Mouse (Mus musculus) layer of hippocampus, postnatal 14 days (tissue): ENCODE measurements around the gene Elf4. TPM values are rescaled to one million over a fixed set of nuclear protein-coding genes. Genes with fewer than 3 reads are reported as not detected.

Experiments
- DNase-seq, 2 experiments: peaks; one replicate each; pipeline ENCODE4 v3.0.0; 2021 to 2022; ENCODE audit warnings: low spot score in 2 of 2, mixed read lengths in 1 of 2
- long read RNA-seq, 2 experiments: library from polyadenylated mRNA; stranded (forward); transcript quantifications; one replicate each; pipeline ENCODE4 v2.0.0; 2021
- total RNA-seq, 2 experiments: library from RNA; stranded (reverse); gene quantifications; 2 replicates each; pipeline ENCODE4 v1.2.3; 2021

The Elf4 gene
- total RNA-seq: 1 to 10 TPM in 1 of 2 experiments, under 1 TPM in 1; 0.98 to 1.2 TPM
- long read RNA-seq, experiment 1, partial matches to known transcripts: 0 of 1 reads
- long read RNA-seq, experiment 1, other reads (novel, unspliced or antisense): 1 of 1 reads
- long read RNA-seq, experiment 2, partial matches to known transcripts: 0 of 3 reads
- long read RNA-seq, experiment 2, other reads (novel, unspliced or antisense): 3 of 3 reads

DNA sequence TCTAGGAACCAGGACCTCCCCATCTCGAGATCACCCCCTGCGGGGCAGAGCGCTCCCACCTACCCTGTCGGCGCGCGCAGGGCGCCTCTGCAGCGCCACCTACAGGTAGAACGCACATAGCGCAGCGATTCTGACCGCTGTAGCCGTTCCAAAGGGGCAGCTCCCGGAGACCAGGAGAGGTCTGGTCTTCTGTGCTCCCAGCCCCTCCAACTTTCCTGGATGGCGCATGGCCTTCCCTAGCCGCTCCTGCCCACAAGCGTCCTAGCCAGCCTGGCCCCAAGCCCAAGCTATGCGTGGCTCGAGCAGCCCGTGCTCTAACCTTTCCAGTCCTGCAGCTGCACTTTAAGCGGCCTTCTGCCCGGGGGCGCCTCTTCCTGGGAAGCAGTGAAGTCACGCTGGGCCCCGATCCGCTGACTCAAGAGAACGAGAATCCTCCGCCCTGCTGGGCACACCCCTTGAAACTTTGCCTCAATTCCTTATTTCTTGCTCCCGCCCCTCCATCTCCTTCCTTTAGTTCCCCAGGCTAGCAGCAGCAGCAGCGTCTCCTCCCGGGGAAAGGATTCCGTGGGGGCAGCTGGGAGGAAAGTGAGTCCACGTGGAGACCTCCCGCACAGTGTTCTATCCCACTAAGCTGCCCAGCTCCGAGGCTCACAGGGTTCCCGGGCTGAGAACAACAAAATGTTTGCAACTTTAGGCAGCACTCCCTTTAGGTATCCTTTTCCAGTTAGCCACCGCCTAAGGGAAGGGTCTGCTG is at the start of gene Elf4:
Gene Elf4, minus strand, starts transcription at position 379 of the 754 bp plus-strand sequence.
- peak; percentile 39 to 40 for DNase-seq

DNA sequence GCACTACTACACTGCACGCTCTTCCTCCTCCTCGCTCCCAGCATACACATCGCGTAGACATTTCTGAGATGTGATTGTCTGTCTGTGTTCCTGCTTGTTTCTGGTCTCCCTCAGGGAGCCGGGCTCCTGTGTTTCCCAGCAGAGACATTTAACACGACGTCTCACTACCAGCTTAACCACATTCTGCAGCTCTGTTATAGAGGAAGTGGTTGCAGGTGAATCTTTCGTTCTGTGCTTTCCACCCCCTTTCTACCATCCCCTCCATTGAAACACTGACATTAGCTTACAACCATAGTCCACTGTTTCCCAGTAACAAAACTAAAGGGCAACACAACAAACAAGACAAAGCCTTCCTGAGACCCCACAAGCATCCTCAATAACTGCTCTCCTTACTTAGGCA is 30.8 kb upstream of the Elf4 start:
- DNase-seq: no peak

DNA sequence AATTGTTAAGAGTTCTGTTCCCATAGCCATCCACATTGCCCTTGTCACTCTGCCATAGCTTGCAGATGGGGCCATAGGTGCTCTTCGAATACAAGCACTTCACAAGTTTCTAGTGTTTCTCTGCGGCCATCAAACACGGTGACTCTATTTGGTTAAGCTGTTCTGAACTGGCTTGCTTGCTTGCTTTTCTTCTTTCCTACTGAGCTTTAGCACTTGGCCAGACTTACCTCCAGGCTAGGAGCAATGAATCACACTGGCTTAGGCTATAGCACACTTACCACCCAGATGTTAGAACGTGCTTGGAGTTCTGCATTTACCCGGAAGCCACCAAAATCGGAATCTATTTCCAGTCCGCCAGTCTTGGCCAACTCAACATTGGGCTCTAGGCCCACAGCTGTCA is 18.8 kb upstream of the Elf4 start:
- DNase-seq: no peak

DNA sequence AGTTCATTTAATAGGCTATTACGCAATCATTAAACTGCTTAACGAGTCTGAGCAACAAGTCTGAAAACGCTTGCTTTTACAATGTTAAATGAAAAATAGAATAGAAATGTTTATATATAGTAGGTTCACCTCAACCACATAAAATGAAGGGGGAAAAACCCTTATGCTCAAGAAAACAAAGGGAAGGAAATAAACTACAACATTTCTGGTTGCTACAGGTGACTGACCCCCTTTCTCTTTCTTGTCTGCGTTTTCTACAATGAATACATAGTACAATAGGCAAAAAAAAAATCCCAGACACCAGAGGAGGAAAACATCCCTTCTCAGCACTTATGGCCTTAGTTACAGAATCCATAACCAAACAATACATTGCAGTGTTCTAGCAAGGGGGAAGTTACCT is 18.2 kb upstream of the Elf4 start:
- no peak for DNase-seq

DNA sequence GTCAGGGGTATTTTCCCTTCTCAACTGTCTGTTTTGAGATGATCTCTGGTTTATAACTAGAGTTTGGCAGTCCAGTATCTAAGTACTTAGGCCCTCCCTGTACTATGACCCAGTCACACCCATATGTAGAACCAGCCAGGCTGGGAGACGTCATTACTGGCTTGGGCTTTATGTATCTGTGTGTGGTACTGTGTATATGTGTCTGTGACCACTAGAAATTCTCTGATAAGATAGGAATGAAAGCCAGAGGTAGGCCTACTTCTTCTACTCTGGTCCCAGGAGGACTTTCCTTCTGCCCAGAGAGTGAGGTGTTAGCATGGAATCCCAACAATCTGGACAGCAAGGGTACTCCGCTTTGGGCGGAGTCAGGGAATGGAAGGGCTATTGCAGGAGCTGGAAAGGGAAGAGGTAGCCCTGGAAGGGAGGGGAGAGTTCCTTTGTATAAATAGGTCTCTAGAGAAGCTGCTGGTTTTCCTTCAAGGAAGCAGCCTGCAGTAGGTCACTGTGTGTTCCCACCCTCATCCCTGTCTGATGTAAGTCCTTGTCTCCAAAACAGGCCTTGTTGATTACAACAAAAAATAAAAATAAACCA is 4.5 kb upstream of the Elf4 start:
- no peak for DNase-seq

DNA sequence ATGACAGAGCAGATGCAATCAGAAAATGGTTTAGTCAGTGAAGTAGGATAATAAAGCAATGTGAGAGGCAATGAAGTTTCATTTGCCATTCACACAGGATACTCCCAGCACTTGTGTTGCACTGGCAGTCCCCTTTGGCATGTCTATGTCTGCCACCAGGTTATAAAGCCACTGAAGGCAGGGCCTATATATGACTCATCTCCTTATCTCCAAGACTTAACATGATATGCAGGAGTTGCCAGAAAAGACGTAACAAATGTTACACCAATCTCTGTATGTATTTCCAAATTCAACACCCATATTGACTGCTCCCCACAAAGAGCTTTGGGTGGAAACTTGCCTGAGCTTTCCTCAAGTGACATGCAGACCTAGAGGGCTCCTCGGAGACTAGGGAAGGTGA is 3.2 kb upstream of the Elf4 start:
- no peak for DNase-seq

DNA sequence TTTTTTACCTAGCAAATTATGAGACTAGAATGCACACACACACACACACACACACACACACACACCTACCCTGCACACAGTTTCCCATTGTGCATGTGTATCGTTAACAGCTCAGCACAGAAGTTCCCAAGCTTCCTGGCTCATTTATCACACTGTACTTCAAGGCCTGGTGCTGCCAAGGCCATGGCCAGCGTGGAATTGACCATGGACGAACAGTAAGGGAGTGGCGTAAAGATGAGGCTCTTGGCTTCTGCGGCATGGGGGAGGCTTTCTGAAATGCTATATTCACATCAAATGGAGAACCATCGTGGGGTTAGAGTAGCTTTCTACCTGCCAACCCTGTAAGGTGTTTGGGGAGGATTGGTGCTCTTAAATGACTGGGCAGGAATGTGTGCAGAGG is 1.5 kb upstream of the Elf4 start:
- DNase-seq: no peak

DNA sequence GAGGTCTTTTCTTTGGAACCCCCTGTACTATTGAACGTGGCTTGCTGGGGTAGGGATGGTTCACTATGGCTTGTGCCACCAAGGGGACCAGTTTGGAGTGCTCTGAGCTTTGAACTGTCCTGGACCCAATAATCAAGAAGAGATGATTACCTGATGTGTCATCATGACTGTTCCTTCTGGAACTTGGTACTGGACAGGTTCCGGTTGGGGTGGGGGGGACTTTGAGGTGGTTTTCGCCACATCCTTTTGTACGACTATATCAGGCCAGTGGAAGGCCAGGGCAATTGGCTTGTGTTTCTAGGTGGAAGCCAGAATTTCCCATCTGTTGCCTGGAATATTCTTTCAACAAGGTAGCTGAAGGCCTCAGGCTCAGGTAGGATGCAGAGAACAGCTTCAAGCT is 704 bp upstream of the Elf4 start:
- DNase-seq: no peak

DNA sequence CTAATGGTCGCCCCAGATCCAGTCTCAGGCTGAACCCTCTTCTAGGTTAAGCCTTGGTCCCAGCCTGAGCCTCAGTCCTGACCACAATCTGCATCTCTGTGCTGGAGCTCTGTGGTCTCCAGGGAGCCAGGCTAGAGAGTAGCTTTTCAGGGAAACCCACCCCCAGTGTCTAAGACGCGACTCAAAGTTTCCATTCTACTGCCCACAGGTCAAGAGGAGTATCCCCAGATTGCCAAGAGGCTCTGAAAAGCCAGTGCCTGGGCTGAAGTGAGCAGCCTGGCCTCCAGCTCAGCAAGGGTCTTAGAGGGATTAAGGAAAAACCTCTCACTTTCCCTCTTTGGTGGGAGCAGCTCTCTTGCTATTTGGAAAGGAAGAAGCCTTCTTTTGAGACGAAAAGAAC is 635 bp downstream of the Elf4 start:
- DNase-seq: no peak

DNA sequence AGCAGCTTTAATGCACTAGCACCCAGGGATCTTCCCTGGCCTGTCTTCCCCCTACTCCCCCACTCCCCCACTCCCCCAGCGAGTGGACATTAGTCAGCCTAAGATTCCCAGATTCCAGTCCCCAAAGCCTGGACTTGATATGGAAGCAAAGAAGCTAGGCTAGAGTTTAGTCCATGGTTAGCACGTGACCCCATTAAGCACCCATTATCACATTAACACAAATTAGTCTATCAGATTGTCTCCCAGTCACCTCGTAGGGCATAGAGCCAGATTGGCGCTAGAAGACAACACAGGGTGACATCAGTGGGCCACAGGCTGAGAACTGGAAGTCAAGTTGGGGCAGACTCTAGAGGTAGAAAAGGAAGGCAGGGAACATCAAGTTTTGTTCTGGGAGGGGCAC is 1.9 kb downstream of the Elf4 start:
- DNase-seq: no peak

DNA sequence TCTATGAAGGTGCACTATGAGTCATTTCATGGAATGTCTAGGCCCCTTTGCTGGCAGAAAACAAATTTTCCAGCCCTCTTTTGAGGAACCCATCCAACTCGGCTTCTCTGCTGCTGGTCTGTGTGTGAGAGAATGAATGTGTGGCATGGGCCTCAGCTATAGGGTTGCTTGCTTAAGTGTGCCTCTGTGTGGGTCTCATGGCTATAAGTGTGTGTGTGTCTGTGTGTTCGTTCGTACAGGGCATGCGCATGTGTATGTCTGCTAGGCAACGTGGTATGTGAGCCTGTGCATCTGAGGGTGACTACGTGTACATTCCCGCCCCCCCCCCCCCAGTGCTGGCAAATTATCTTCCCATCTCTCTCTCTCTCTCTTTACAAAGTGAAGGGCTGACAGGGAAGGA is 2.4 kb downstream of the Elf4 start:
- DNase-seq: no peak

DNA sequence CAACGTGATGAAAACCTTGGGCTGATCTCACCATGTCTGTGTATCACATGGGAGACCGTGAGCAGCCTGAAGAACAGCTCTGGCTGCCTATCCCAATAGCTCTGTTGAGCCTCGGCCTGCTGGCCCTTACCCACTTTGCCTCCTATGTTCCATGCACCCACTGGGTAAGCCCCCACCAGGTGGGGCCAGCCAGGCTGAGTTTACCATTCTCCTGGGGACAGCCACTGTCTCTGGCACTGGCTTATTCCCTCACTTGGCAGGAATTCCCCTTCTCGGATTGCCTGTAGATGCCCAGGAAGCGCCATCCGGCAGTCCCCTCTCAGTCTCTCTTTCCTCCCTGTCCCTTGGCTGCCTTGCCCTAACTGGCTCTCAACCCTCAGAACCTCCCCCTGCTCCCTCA is 6.0 kb downstream of the Elf4 start:
- DNase-seq: no peak

DNA sequence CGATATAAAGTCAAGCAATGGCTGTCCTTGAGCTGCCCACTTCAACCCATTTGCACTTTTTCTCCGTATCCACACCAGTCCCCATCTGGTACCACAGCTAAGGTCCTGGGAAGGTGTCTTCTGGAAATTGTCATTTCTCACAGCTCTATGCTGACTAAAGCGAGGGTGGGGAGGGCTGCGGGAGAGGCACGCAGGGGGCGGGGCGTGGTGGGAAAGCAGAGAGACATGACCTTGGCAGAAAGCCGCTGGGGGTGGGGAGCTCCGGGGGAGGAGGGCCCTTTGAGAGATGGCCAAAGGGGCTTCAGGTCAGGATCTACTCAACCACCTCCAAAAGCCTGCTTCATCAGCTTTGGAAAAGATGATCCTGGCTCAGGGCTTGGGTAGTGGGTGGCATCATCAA is 7.9 kb downstream of the Elf4 start:
- DNase-seq: no peak

DNA sequence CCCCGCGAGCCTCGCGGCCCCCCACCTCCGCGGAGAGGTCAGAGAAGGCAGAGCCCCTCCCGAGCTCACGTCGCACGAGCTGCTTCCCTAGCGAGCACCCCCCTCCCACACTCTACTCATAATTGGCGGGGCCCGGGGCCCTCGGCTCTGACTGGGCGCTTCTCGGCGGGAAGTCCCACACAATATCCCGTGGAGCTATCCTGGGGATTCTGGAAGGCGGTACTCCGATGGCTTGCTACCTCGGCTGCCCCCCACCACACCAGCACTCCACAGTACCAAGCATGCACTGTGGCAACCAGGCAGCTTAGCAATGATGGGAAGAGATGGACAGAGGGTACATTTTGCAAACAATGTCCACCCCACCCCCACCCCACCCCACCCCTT is 8.4 kb downstream of the Elf4 start:
- DNase-seq: no peak

DNA sequence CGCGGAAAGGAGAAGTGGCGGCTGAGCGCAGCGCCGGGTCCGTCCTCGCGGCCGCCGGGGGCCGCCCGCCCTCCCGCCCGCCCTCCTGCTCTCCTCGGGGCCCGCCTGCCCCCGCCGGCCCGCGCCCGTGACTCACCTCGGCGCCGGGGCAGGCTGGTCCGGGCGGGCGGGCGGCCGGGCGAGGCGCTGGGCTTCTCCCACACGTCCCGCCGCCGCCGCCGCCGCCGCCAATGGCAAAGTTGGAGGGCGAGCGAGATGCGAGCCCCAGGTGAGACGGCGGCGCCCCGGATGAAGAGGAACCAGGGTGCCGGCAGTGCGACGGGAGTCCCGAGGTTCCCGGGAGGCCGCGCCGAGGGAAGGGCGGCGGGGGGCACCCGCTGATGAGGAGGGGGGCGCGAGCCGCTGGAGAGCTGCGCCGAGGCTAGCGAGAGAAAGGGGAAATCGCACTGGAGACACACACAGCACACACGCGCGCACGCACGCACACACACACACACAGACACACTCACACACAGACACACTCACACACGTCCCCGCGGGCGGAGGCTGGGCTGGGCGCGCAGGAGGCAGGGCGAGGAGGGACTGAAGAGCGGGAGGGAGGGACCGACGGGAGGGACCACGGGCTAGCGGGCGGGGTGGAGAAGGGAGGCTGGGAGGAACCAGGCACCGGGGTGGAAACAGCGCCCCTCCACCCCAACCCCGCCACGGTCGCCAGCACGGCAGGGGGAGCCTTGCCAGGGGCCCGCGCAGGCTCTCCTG is 9.0 kb downstream of the Elf4 start:
- DNase-seq: peak in 1 of 2 experiments; percentile 16

DNA sequence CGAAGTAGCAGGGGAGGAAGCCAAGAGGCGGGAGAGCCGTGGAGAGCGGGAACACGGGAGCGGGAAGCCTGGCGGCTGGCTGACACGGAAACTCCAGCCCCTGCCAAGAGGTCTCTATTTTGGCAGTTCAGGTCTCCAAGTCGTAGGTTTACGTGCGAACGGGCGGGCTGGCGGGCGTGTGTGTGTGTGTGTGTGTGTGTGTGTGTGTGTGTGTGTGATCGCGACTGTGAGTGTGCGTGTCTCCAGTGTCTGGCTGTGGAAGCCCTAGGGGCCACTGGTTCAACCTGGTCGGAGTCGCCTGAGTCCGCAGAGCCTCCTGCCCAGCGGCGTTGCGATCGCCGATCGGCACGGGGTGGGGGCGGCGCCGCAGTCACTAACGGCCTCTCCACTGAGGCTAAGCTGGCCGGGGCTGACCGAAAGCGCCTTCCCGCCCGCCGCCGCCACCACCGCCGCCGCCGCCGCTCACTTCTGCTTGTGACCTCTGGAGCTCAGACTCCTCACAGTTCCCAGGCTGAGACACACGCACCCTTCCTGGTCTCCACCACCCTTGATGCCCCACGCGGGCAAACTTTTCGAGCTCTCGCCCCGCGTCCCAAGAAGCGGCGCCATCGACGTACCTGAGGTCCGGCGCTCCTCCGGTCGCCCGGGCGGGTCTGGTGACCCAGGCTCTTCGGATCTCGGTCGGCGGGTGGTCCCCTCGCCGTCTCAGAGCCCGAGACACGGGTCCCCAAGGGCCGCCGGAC is 9.8 kb downstream of the Elf4 start:
- no peak for DNase-seq

DNA sequence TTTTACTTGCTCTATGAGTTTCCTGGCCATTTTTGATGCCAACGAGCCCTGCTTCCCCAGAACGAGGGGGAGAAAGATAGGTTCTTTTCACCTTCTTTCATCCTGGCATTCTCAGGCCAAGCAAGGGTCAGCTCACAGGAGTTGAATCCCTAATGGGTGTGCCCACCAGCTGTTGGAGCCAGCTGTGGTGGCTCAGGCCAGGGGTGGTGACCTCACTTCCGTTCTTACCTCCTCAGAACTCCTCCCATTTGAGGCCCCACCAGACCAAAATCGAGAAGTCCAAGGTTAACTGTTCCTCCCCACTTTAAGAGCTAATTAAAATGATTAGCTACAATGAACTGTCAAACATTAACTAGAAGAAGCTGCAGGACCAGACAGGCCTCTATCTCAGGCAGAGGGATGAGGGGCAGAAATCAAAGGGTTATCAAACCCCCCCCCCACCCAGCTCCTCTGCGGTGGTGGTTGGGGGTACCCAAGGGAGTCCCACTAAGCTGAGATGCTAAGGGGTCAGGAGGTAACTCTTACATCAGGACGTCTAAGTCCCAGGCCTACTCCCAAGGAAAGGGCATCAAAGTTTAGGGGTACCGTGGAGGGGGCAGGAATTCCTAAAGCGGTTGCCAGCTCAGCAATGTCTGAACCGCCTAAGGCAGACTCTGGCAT is 10.6 kb downstream of the Elf4 start:
- no peak for DNase-seq

DNA sequence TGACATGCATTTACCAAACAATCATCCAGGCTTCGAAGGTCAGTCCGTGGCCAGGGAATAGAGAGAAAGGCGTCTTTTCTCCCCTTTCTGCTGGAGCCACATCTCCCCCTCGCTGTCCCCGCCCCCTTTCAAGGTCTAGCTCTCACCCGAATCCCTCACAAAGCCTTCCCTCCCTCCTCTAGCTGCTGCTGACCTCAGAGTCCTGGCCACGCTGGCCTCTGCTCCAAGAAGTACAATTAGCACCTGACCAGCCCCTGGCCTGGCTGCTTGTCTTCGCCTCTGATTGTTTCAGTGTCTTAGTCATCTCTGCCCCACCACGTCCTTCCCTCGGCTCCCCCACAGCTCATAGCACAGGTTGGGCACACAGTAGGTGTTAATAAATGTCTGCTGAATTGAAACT is 13.3 kb downstream of the Elf4 start:
- no peak for DNase-seq

DNA sequence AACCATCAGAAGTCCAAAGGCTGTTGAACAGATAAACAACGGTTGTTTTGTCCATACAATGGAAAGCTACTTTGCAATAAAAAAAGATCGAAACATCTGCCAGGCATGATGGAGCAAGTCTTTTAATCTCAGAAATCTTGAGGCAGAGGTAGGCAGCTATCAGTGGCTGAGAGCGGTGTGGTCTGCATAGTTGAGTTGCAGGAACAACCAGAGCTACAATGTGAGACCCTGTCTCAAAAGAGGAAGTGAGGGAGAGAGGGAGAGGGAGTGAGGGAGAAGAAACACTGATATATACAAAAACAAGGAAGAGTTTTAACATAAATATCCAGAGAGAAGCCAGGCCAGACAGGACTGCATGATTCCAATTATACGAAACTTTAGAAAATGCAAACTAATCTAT is 18.3 kb downstream of the Elf4 start:
- DNase-seq: no peak

DNA sequence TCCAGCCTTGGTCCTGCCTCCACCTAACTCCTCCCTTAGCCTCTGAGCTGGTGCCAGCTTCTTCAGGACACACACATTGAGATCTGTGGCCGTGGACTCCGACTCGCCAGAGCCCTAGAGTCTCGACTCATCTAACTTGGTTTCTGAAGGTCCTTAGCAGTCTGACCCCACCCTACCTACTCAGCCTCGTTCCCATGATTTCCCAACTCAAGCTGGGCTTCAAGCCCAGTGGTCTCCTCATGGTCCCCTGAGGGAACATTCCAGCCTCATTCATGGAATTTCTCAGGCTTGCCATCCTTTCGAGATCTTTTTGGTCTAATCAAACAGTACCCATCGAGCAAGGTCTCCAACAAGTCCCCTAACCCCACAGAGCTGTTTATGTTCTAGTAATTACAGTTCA is 21.0 kb downstream of the Elf4 start:
- DNase-seq: no peak

DNA sequence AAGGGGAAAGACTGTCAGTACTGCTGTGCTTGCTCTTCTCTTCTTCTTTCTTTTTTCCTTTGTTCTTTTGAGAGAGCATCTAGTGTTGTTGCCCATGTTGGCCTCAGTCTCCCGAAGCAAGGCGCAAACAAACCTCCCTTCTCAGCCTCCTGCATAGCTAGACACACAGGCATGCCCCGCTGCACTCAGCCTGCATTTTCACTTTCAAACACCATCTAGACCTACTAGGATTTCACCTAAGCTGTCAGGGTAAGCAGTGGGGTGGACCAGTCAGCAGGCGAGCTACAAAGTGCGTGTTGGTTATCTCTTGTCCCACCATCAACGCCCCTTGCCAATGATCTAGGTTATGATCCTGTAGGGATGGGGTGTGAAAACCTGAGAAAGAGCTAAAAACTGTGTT is 21.4 kb downstream of the Elf4 start:
- no peak for DNase-seq
